Mouse (Mus musculus) natural killer cell, adult 2 months (primary cell): ENCODE results near the gene Jund.

Source experiments
- DNase-seq, 2 experiments: peaks; one replicate each; pipeline ENCODE4 v3.0.0; 2022; ENCODE audit warnings: low spot score in 2 of 2

Jund gene

DNA sequence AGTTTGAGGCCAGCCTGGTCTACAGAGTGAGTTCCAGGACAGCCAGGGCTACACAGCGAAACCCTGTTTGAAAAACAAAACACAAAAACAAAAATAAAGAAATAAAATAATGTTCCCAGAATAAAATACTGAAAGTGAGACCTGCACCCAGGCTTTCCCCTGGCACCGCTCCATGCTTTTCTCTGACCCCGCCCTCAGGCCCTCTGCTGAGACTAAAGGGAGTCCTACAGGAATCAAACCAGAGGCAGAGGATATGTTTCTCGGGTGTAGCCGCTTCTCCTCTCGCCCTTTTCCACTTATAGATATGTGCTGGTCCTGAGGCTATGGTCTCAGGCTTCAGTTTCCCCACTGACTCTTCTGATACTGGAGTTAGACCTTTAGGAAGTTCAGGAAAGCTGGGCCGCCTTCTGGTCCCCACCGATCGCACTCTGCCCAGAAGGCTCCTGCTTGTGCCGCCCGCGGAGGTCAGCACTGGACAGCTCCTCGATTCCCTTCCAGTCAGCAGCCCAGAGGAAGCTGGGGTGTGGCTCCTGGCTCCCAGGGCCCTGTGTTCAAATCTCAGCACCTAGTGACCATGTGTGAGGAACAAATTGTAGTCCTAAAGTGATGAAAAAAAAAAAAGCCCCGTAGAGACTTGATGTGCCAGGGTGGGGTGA, 27.2 kb downstream of the Jund start:
- no peak for DNase-seq

DNA sequence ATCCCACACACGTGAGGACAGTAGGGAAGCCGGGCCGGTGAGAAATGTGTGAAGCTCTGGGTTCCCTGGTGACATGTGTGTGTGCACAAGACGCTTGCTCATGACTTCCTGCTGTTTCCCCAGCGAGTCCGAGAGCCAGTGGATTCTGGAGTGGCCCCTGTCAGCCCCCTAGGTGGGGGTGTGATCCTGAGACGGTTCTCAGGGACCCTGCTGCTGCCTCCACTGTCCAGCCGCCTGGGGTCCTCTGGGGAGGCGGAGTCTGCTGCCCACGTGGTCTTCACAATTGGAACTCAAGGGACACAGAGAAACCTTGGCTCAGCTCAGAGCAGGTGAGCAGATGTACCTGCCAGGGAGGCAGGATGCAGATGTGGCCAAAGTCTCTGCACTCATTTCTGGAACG, 28.0 kb downstream of the Jund start:
- DNase-seq: no peak

DNA sequence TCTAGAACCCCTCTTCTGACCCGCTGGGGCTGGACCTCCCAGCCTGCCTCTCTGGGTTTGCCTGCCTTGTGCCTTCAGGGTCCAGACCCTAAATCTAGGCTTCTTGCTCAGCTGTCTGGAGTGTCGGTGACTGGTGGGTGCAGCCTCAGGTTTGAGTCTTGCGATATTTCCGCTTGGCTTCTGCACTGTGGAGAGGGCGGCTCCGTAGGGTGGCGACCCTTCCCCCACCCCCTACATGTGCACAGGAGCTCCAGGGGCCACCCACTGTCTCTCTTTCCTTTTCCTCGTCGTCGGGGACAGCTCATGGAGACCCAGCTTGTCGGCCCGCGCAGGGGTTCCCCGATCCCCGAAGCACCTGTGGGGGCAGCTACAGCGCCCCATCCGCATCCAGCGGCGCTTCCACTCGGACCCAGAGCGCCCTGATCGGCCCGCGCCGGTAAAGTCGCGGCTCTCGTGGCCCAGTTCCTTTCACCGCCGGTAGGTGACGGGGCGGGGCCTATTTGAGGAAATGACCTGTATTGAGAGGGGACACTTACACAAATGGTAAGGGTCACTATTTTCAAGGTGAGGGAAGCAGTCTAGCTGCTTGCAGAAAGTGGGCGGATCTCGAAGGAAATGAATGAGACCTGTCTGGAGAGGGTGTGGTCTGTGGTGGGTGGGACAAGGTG, 31.2 kb downstream of the Jund start:
- peak in 1 of 2 experiments; percentile 62 for DNase-seq

DNA sequence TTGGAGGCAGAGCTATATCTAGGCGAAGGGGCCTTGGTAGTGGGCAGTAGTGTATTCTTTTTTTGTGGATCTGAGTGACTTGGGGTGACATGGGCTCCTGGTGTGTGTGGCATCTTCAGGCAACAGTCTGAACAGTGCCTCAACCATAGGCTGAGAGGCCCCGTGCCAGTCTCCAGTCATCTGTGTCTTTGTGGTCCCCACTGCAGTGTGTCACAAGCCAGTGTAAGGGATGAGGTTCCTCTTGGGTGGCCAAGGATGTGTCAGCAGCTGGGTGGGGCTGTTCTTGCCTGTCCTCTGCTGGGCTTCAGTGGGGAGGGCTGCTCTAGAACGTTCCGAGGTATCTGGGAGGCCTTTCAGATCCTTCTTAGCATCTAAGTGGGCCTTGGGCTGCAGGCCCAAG, 32.2 kb downstream of the Jund start:
- peak in 1 of 2 experiments; percentile 48 for DNase-seq

DNA sequence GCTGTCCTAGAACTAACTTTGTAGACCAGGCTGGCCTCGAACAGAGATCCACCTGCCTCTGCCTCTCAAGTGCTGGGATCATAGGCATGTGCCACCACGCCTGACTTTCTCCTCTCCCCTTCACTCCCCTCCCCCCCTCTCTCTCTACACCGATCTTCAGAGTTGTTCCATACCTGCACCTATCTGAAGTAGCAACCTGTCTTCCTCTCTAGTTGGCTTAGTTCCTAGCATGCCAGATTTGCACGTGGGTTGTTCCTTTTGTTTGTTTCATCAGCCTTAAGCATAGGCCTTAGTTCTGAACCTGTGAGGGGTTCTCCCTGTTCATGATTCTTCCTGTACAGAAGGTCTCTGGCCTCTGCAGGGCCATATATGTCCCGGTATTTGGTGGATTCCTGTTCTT, 39.0 kb downstream of the Jund start:
- DNase-seq: no peak

DNA sequence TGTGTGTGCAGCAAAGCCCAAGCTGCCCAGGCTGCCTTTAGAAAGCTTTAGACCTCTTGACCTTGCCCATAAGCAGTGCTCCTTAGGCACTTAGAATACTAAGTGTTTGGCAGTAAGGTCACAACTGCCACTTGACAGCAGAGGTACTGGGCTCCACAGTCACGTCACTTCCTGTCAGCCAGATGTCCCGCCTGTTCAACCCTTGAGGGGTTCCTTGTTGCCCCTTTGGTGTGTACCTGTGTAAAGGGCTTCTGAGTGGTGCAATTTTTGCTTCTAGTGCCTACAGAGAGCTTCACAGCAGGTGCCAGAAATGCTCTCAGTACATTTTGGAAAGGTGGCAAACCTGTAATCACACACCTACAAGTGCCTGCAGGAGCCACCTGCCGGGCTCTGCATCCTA, 39.5 kb downstream of the Jund start:
- no peak for DNase-seq

DNA sequence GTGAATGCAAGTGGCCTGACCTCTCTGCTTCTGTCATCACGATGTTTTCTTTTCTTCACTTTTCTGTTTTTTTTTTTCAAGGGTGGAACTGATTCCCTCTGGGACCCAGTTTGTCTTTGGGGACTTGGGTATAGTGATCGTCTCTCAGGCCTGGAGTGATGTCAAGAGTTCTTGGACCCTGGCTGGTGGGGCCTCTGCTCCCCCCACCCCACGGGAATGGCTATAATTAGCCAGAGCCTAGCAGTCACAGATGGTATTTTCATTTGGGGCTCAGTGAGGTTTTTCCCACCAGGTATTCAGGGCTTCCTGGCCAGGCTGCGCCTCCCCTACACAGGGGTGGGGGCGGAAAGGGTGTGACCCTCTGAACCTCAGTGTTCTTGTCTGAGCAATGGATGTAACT, 42.9 kb downstream of the Jund start:
- DNase-seq: no peak

DNA sequence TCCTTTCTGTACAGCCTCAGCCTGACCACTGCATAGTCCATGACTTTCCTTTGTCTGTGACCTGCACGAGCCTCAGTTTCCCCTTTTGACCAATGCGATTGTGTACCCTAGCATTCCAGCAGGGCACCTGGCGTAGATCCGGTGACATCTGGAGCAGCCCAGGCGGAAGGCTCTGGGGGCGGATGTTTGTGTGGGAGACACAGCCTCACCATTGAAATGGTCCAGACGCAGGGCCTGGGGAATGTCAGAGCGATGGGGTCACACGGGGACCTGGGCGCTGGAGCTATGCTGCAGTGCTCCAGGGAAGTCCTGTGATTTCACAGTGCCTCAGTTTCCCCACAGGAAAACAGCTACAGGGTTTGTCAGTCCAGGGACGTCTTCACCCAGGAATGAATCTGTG, 43.4 kb downstream of the Jund start:
- no peak for DNase-seq

DNA sequence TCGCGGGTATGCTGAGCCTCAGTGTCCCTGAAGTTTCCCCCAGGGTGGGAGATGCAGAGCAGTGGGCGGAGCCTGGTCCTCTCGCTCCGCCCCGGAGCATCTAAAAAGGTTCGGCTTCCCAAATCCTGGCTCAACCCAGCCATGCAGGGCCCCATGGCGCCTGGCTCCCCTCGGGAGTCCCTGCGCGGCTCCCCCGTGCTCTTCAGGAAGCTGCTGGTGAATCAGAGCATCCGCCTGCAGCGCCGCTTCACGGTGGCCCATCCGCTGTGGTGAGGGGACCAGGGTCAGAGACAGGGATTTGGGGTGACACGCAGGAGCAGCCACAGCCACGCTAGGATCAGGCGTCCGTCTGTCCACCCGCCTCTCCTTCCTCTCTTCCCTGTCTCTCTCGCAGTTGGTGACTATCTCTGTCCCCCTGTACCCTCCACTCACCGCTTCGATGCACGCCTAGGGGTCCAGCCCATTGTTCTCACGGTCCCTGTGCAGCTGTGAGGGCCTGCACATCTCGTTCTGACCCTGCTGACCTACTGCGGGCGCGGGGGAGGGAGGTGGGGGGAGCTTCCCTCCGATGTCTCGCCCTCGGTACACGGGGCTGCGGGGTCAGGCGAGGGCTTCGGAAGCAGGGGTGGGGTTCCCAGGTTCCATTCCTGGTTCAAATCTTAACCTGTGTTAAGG, 44.4 kb downstream of the Jund start:
- no peak for DNase-seq

DNA sequence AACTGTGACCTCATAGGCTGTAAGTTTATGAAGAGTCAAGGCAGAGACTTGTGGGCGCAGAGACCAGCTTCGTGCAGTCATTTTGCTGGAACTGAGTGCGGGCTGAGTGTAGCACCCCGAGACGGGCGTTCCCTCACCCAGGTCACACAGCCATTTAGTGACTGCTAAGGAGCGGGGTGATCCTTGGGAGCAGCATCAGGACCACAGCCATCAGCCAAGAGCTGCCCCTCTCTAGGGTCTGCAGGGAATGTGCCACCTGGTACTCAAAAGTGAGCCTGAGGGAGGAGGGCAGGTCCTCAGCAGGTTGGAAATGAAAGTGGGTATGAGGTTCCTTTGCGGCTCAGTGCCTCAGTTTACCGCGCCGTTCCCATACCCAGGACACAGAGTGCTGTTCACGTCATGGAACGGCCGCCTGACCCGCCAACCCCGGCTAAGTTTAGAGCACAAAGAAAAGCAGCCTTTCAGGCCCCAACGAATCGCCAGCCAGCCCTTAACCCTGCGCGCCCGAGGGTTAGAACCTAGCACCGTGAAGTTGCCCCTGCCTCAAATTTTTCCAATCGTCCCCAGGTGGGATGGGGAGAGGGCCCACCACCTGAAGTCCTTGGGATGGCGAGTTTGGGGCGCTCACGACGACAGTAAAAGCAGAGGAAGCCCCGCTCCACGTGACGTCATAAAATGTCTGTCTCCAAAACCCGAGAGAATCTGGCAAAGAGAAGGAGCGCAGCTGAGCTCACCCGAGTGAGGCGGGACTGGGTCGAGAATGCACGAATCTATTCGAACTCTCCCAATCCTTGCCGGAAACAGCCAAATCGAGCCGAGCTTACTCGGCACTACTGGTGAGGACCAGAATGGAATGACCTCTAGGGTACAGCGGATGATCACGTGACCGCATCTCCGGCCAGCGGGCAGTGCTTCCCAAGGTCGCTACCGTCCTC, 45.2 kb downstream of the Jund start:
- peak in 1 of 2 experiments; percentile 36 for DNase-seq

DNA sequence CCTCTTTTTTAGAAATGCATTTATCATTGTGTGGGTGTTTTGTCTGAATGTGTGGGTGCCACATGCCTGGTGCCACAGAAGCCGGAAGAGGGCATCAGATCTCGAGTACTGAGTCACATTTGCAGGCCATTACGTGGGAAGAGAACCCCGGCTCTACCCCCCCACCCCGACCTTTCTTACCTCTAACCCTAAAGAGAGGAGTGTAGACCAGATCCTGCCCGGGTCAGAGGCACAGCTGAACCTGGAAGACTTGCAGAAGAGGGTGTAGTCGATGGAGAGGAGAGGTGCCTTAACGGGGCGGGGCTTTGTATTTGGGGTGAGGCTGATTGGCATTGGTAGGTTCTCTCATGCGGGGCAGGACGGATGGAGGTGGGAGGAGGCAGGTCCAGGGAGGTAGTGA, 46.1 kb downstream of the Jund start:
- DNase-seq: no peak

DNA sequence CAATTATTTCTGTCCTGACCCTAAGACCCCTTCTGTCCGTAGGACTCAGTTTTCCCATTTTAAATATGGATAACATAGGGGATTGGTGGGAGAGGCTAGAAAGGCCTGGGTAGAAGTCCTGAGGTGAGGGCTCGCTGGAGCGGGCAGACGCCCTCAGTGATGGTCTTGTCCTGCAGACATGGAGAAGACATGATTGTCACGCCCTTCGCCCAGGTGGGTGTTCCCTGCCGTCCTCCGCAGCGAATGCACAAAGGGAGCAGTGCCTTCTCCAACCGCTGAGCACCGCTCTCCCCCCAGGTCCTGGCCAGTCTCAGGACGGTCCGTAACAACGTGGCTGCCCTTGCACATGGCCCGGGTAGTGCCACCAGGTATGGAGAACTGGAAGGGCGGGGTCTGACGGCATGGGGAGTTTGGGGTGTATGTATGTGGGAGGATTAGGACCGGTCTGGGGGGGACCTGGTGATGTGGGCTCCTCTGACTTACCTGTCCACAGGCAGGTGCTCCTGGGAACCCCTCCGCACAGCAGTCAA, 47.0 kb downstream of the Jund start:
- DNase-seq: no peak

DNA sequence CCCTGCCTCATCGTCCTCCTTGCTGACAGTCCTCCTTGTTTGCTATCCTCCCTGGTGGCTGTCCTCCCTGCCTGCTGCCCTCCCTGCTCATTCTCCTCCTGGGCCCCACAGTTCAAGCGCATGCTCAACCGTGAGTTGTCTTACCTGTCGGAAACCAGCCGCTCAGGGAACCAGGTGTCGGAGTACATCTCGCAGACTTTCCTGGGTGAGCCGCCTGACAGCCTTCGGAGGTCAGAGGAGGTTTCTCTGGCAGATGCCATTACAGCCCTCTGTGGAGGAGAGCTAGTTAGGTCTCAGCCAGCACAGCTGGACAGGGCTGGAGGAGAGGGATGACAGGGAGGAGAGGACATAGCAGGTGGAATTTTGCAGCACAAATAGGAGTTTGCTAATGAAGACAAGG, 47.9 kb downstream of the Jund start:
- DNase-seq: no peak

DNA sequence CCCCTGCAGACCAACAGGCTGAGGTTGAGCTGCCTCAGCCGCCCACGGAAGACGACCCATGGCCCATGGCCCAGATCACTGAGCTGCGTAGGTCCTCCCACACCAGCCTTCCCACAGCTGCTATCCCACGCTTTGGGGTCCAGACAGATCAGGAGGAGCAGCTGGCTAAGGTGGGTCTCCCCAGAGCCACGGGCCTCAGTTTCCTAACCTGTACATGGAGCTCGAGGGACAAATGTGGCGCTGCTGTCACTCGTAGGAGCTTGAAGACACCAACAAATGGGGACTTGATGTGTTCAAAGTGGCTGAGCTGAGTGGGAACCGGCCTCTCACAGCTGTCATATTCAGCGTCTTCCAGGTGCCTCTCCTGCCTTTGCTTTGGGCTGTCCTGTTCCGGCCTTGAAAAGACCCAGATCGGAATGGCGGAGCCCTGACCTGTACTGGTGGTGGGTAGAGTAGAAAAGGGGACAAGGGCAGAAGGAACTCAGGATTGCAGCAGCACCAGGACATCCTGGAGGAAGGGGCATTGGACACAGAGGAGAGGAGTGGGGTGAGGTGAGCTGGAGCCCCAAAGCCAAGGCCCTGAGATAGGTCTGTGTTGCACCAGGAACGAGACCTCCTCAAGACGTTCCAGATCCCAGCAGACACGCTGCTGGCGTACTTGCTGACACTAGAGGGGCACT, 48.6 kb downstream of the Jund start:
- no peak for DNase-seq

DNA sequence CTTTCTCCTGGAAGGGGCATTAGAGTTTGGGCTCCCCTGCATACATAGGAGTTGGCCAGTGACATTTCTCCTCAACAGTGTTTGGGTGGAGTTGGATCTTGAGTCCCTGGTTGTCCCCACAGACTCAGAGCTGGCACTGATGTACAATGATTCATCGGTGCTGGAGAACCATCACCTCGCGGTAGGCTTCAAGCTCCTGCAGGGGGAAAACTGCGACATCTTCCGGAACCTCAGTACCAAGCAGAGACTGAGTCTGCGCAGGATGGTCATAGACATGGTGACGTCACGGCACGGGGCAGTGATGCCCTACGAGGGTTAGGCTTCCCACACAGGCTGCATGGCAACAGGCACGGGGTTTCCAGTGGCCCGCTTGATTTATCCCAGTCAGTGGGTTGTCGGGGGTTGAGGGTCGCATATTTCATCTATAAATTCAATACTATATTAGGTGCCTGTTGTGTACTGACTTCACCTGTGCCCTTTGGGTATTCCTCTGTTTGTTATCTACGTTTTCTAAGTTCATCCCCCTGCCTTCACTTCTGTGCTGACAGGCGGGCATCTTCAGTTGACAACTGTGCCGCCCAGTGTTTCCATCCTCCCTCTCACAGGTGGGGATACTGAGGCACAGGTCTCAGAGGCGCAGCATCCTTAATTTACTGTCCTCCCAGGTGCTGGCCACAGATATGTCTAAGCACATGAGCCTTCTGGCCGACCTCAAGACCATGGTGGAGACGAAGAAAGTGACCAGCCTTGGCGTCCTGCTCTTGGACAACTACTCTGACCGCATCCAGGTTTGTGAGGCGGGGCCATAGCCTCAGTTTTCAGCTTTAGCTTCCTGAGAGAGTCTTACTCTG, 49.7 kb downstream of the Jund start:
- no peak for DNase-seq

DNA sequence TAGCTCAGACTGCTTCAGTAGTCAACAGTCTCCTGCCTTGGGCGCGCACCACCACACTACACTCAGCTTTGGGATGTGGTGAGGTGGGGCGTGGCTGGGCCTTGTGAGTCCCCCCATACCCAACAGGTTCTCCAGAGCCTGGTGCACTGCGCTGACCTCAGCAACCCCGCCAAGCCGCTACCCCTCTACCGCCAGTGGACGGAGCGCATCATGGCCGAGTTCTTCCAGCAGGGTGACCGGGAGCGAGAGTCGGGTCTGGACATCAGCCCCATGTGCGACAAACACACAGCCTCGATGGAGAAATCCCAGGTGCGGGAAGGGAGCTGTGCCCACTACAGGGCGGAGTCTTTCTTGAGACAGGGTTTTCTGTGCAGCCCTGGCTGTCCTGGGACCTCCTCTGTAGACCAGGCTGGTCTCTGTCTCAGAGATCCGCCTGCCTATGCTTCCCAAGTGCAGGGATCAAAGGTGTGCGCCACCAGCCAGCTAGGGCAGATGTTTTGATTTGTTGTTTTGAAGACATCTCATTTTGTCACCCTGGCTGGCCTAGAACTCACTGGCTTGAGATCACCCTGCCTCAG, 50.4 kb downstream of the Jund start:
- DNase-seq: no peak
